Mouse (Mus musculus) spleen, adult 2 months (tissue): Measurements from ENCODE around the gene Lhpp.

ENCODE experiments used
- CTCF ChIP-seq: fragments of 200-500 bp; IDR thresholded peaks from 2 replicates; pipeline ENCODE4 v1.5.1; 2011; ENCODE audit warnings: mild to moderate bottlenecking, inconsistent platforms; ENCODE audit not compliant: insufficient read depth, insufficient read length, insufficient replicate concordance; ENCODE audit errors: extremely low read depth
- POLR2A ChIP-seq: fragments of 200-500 bp; IDR thresholded peaks from 2 replicates; pipeline ENCODE4 v1.6.1; 2011; ENCODE audit warnings: low read depth, low read length, inconsistent platforms

GRCm38 (mm10) chr7:132724501-132725062, 114.1 kb downstream of the Lhpp start:
- TF ChIP-seq CTCF (no peak), POLR2A (no peak)
